Mouse (Mus musculus) limb, embryonic 11.5 days (tissue): ENCODE data around the gene Apeh. TPM values are rescaled to one million over a fixed set of nuclear protein-coding genes. Genes with fewer than 3 reads are reported as not detected.

ENCODE experiments used
- ATAC-seq: fragments of 200-750 bp; cut with Nextera tagmentation; 2 replicates; pipeline ENCODE4 v1.8.0; 2017; ENCODE audit warnings: low read depth; ENCODE audit not compliant: insufficient number of reproducible peaks, low FRiP score, low TSS enrichment
- DNase-seq: peaks from one replicate; pipeline ENCODE4 v3.0.0-alpha.2; 2015; ENCODE audit warnings: low spot score
- H3K27ac ChIP-seq: fragments of 300-500 bp; sonication (generic); replicated peaks from 2 replicates; pipeline ENCODE4 v1.5.1; 2014; ENCODE audit warnings: low read depth, mild to moderate bottlenecking, low read length
- H3K27me3 ChIP-seq: fragments of 300-500 bp; sonication (generic); 2 replicates; pipeline ENCODE4 v1.6.1; 2014; ENCODE audit warnings: mild to moderate bottlenecking, low read length, mixed read lengths; ENCODE audit not compliant: control insufficient read depth, insufficient read depth
- H3K36me3 ChIP-seq: fragments of 300-500 bp; sonication (generic); 2 replicates; pipeline ENCODE4 v1.6.1; 2014; ENCODE audit warnings: mild to moderate bottlenecking, low read length, moderate library complexity, mixed read lengths; ENCODE audit not compliant: control insufficient read depth, insufficient read depth
- H3K4me1 ChIP-seq: fragments of 300-500 bp; sonication (generic); 2 replicates; pipeline ENCODE4 v1.6.1; 2014; ENCODE audit warnings: low read length, mixed read lengths; ENCODE audit not compliant: control insufficient read depth, insufficient read depth
- H3K4me2 ChIP-seq: fragments of 300-500 bp; sonication (generic); 2 replicates; pipeline ENCODE4 v1.6.1; 2014; ENCODE audit warnings: low read depth, mild to moderate bottlenecking, moderate library complexity; ENCODE audit not compliant: severe bottlenecking
- H3K4me3 ChIP-seq: fragments of 300-500 bp; sonication (generic); 2 replicates; pipeline ENCODE4 v1.5.1; 2014; ENCODE audit warnings: low read depth, low read length
- H3K9ac ChIP-seq: fragments of 300-500 bp; sonication (generic); 2 replicates; pipeline ENCODE4 v1.6.1; 2014; ENCODE audit warnings: mild to moderate bottlenecking, low read length
- H3K9me3 ChIP-seq: fragments of 300-500 bp; sonication (generic); 2 replicates; pipeline ENCODE4 v1.6.1; 2016; ENCODE audit warnings: low read length; ENCODE audit not compliant: control insufficient read depth
- whole genome bisulfite sequencing: fragments of 180-500 bp; shearing (Covaris S2); extraction: QIAGEN DNeasy Blood & Tissue Kit; methylation state at CpG from one replicate; pipeline ENCODE4 v1.1.7; 2014; 5-methylcytosine and 5-hydroxymethylcytosine counted together
- polyA plus RNA-seq: library from polyadenylated mRNA; unstranded; fragments of >200 nt; fragmentation: Nextera tagmentation; extraction: Ambion mirVana; gene quantifications from 2 replicates; pipeline ENCODE4 v1.2.1, GENCODE M21; 2014

Gene Apeh
- polyA plus RNA-seq, 1 experiment from 2014 or later, result 56.3 TPM

DNA sequence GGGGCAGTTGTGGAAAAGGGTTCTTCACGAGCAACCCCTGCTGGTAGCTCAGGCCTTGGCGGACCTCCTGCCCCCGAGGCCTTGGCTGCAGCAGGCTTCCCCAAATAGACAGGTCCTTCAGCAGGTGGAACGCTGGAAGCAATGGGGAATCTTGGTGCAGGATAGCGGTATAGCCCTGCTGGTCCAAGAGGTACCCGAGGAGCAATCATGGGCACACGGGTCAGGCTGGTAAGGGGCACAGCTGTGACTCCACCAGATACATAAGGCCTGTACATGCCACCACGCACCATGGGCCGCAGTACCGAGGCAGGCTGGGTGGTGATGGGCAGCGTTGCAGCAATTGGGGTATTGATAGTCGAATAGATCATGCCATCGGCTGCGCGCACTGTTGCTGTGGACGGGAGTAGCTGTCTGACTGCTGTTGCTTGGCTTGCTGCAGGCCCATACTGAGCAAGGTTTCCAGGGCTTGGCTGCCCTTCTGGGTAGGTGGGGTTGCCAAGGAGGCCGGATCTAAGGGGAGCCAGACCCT, 17.3 kb upstream of the Apeh start:
- Histone ChIP-seq H3K4me2 (peak overlapping the region; percentile 56), H3K4me1 (peaks cover 10% of the 10 kb centered on the region), H3K27ac (no peak overlapping the region), H3K27me3 (peaks cover 10% of the 10 kb centered on the region), H3K4me3 (peak overlapping the region; percentile 28), H3K9ac (peak overlapping the region; percentile 62), H3K36me3 (no peaks in the 10 kb centered on the region), H3K9me3 (peaks cover 4% of the 10 kb centered on the region; the same call in 1 of the 2 replicates)
- DNase-seq (peak; percentile 21), ATAC-seq (no peak)
- WGBS, result 75% methylated on average over 17 of the region's 17 CpGs

DNA sequence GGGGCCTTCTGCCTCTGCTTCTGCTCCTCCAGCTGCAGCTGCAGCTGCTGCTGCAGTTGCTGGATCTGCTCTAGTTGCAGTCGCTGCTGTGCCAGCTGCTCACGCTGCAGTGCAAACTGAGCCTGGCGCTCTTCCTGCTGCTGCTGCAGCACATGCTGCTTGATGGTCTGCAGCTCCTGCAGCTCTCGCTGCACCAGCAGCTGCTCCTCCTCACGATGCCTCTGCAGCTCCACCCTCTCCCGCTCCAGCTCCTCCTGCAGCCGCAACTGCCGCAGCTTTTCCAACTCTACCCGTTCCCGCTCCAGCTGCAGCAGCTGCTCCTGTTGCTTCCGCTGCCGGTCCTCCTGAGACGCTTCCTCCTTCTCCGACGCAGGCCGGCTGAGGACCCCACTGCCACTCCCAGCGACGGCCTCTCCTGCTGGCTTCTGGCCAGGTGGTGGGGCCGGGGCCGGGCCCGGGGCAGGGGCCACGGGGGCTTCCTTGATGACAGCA, 16.7 kb upstream of the Apeh start:
- H3K27ac ChIP-seq, result no peak overlapping the region
- peak overlapping the region; percentile 28 for H3K4me3 ChIP-seq
- peaks cover 10% of the 10 kb centered on the region for H3K4me1 ChIP-seq
- H3K9ac ChIP-seq, result peak overlapping the region; percentile 62
- peak overlapping the region; percentile 56 for H3K4me2 ChIP-seq
- DNase-seq (peak; percentile 63), ATAC-seq (no peak)
- no peaks in the 10 kb centered on the region for H3K36me3 ChIP-seq
- H3K9me3 ChIP-seq, result peaks cover 4% of the 10 kb centered on the region; the same call in 1 of the 2 replicates
- peaks cover 7% of the 10 kb centered on the region for H3K27me3 ChIP-seq
- 10% methylated on average over 22 of the region's 22 CpGs for WGBS

DNA sequence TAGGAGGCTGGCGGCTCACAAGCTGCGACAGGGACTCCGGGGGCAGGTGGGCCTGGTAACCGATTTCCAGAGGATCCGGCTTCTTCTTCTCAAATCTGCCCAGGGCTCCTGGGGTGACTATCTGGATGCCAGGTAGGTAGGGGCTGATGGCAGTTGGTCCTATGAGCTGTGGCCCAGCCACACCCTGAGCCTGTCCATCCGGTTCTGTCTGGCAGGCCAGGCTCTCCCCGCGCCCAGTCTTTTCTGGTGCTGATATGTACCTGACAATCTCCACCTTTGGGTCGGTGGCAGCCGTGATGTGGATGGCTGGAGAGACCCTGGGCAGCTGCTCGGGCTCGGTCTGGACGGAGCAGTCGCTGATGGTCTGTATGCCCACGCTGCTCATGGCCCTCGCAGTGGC, 15.8 kb upstream of the Apeh start:
- peak overlapping the region; percentile 56; the same call in 1 of the 2 replicates for H3K4me2 ChIP-seq
- ATAC-seq (no peak), DNase-seq (no peak)
- 84% methylated on average over 16 of the region's 16 CpGs for WGBS
- no peaks in the 10 kb centered on the region; the same call in 1 of the 2 replicates for H3K36me3 ChIP-seq
- no peak overlapping the region for H3K27ac ChIP-seq
- peaks cover 3% of the 10 kb centered on the region; the same call in 1 of the 2 replicates for H3K27me3 ChIP-seq
- no peak overlapping the region for H3K4me3 ChIP-seq
- peaks cover 13% of the 10 kb centered on the region for H3K4me1 ChIP-seq
- peaks cover 3% of the 10 kb centered on the region; the same call in 1 of the 2 replicates for H3K9me3 ChIP-seq
- H3K9ac ChIP-seq, result no peak overlapping the region

DNA sequence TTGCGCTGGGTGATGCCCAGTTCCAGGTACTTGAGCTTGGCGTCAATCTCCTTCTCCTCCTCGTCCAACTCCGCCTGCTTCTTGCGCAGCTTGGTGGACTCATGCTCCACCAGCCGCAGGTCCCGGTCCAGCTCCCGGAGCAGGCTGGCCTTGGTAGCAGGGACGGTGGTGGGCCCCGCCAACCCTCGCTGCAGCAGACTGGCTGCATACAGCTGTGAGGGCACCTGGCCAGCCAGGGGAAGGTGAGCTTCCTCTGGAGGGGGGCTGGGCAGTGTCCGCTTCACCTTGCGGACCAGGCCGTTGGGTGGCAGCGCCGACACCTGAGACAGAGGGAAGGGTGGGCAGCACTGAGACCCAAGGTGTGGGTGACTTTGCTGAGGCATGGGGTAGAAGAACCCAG, 13.5 kb upstream of the Apeh start:
- no peak for DNase-seq
- H3K4me3 ChIP-seq, result no peak overlapping the region
- ATAC-seq, result no peak
- H3K27me3 ChIP-seq, result no peaks in the 10 kb centered on the region
- H3K9me3 ChIP-seq, result no peaks in the 10 kb centered on the region
- peaks cover 23% of the 10 kb centered on the region for H3K4me1 ChIP-seq
- no peaks in the 10 kb centered on the region; the same call in 1 of the 2 replicates for H3K36me3 ChIP-seq
- H3K9ac ChIP-seq, result no peak overlapping the region
- H3K27ac ChIP-seq, result no peak overlapping the region
- no peak overlapping the region for H3K4me2 ChIP-seq
- WGBS, result 96% methylated on average over 16 of the region's 16 CpGs

DNA sequence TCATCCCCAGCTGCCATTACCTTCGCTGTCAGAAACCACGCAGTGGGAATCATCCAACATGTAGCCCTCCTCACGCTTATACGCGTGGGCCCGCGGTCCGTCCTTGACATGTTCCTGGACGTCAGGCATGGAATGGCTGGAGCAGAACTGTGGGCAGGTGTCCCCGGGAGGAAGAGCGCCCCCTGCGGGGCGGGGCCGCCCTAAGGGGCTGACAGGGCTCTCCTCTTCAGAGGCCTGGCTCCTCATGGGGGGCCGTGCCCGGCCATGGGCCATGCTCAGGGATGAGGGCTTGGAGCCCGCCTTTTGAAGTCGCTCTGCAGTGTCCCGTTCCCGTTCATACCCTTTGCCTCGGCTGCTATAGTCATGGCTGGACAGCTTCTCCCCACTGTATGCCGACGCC, 11.7 kb upstream of the Apeh start:
- no peak for DNase-seq
- Histone ChIP-seq H3K4me2 (no peak overlapping the region), H3K9me3 (no peaks in the 10 kb centered on the region), H3K9ac (no peak overlapping the region), H3K4me1 (peaks cover 19% of the 10 kb centered on the region), H3K36me3 (no peaks in the 10 kb centered on the region; the same call in 1 of the 2 replicates), H3K4me3 (no peak overlapping the region), H3K27ac (no peak overlapping the region), H3K27me3 (no peaks in the 10 kb centered on the region)
- ATAC-seq, result no peak
- 90% methylated on average over 23 of the region's 23 CpGs for WGBS

DNA sequence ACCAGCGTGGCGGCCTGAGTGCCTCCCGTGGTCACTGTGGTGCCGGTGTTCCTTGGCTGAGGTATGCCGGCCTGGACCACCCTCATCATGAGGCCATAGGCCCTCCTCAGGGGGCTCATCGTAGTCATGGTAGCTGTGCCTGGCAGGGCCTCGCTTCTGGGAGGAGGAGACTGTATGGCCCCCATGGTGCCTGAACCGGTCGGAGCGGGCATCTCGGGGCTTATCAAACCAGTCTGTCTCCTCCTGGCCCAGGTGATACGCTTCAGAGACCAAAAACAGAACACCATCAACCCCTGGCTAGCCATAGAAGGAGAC, 11.1 kb upstream of the Apeh start:
- Histone ChIP-seq H3K4me2 (no peak overlapping the region), H3K4me1 (peaks cover 14% of the 10 kb centered on the region), H3K27ac (peak overlapping the region; percentile 85; the same call in 1 of the 2 replicates), H3K27me3 (no peaks in the 10 kb centered on the region), H3K36me3 (no peaks in the 10 kb centered on the region; the same call in 1 of the 2 replicates), H3K9me3 (no peaks in the 10 kb centered on the region), H3K9ac (no peak overlapping the region; the same call in 1 of the 2 replicates), H3K4me3 (no peak overlapping the region)
- DNase-seq, result no peak
- ATAC-seq, result peak; percentile 18; the same call in 1 of the 2 replicates
- WGBS, result 81% methylated on average over 12 of the region's 12 CpGs

DNA sequence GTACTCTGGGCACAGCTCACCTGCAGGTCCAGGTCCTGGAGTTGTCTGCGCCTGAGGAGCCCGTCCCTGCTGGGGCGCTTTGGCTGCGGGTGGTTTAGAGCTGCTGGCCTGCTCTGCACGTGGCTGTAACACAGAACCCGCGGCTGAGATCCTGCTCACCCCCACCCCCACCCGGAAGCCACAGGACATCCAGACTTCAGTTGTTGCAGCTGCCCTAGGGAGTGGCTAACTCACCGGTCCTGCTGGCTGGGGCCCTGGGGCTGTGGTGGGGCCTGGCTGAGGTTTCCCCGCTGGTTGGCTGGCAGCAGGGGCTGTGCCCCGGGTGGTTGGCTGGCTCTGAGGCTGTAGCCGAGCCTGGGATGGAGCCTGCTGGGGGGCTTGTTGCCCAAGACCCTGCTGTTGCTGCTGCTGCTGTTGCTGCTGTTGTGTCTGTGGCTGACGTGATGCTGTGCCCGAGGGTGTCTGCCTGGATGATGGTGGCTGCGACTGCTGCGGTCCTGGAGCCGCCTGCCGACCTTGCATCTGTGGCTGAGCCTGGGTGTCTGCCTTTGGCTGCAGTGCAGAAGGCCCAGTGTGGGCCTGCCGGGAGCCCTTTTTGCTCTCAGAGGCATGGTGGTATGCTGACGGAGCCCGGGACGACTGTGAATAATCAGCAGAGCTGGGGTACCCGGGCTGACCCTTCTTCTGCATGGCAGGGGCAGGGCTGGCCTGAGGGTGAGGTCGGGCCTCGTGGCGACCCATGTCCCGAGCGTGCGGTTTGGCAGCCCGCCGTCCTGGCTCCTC, 10.6 kb upstream of the Apeh start:
- WGBS, result 33% methylated on average over 31 of the region's 31 CpGs
- Histone ChIP-seq H3K4me2 (peak overlapping the region; percentile 39), H3K9ac (peak overlapping the region; percentile 70), H3K27ac (peak overlapping the region; percentile 85), H3K36me3 (no peaks in the 10 kb centered on the region; the same call in 1 of the 2 replicates), H3K4me1 (peaks cover 14% of the 10 kb centered on the region), H3K27me3 (no peaks in the 10 kb centered on the region), H3K9me3 (no peaks in the 10 kb centered on the region), H3K4me3 (peak overlapping the region; percentile 5; the same call in 1 of the 2 replicates)
- ATAC-seq (peak; percentile 50; the same call in 1 of the 2 replicates), DNase-seq (peak; percentile 74)

DNA sequence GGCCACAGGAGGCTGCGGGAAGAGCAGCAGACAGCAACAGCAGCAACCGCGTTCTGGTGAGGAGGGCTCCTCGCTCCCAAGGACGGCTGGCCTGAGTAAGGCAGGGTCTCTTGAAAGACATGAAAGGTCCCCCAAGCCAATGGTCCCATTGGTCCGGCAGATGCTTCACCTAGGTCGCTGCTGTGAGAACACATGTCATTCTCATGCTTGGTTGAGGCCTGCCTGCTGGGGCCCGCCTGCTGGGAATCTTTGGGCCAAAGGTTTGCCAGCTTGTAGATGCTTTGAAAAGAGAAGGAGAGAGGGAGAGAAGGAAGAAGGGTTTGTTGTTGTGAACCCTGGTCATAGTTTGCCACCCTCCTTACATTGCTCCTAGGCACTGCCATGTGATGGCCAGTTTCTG, 5.2 kb upstream of the Apeh start:
- H3K27ac ChIP-seq, result no peak overlapping the region
- no peak overlapping the region for H3K4me2 ChIP-seq
- no peak overlapping the region for H3K4me3 ChIP-seq
- peaks cover 7% of the 10 kb centered on the region for H3K4me1 ChIP-seq
- H3K9me3 ChIP-seq, result no peaks in the 10 kb centered on the region
- ATAC-seq (no peak), DNase-seq (no peak)
- H3K27me3 ChIP-seq, result no peaks in the 10 kb centered on the region
- no peaks in the 10 kb centered on the region for H3K36me3 ChIP-seq
- no peak overlapping the region for H3K9ac ChIP-seq
- 93% methylated on average over 8 of the region's 8 CpGs for WGBS
